Mouse (Mus musculus) limb, embryonic 13.5 days (tissue): ENCODE results near the gene Serpine2. TPM values are rescaled to one million over a fixed set of nuclear protein-coding genes. Genes with fewer than 3 reads are reported as not detected.

Experiments used
- ATAC-seq: fragments of 200-750 bp; cut with Nextera tagmentation; 2 replicates; pipeline ENCODE4 v1.8.0; 2017; ENCODE audit warnings: low read depth, moderate number of reproducible peaks, moderate TSS enrichment; ENCODE audit not compliant: low FRiP score
- H3K27ac ChIP-seq: fragments of 300-500 bp; sonication (generic); 2 replicates; pipeline ENCODE4 v1.5.1; 2015; ENCODE audit warnings: inconsistent platforms, mild to moderate bottlenecking, moderate library complexity
- H3K27me3 ChIP-seq: fragments of 300-500 bp; sonication (generic); 2 replicates; pipeline ENCODE4 v1.6.1; 2015; ENCODE audit warnings: mild to moderate bottlenecking, inconsistent platforms
- H3K36me3 ChIP-seq: fragments of 300-500 bp; sonication (generic); 2 replicates; pipeline ENCODE4 v1.6.1; 2015; ENCODE audit warnings: inconsistent platforms, mild to moderate bottlenecking, moderate library complexity
- H3K4me1 ChIP-seq: fragments of 300-500 bp; sonication (generic); 2 replicates; pipeline ENCODE4 v1.6.1; 2015; ENCODE audit warnings: inconsistent platforms
- H3K4me2 ChIP-seq: fragments of 300-500 bp; sonication (generic); replicated peaks from 2 replicates; pipeline ENCODE4 v1.6.1; 2015; ENCODE audit warnings: inconsistent platforms, mild to moderate bottlenecking, moderate library complexity
- H3K4me3 ChIP-seq: fragments of 300-500 bp; sonication (generic); 2 replicates; pipeline ENCODE4 v1.5.1; 2015; ENCODE audit warnings: moderate library complexity, mild to moderate bottlenecking, inconsistent platforms
- H3K9ac ChIP-seq: fragments of 300-500 bp; sonication (generic); 2 replicates; pipeline ENCODE4 v1.6.1; 2015; ENCODE audit warnings: mild to moderate bottlenecking, inconsistent platforms
- H3K9me3 ChIP-seq: fragments of 300-500 bp; sonication (generic); 2 replicates; pipeline ENCODE4 v1.6.1; 2016; ENCODE audit warnings: inconsistent platforms
- WGBS: fragments of 180-500 bp; shearing (Covaris S2); methylation state at CpG from one replicate; pipeline ENCODE4 v1.1.7; 2015; 5-methylcytosine and 5-hydroxymethylcytosine counted together
- polyA plus RNA-seq: library from polyadenylated mRNA; unstranded; fragments of >200 nt; fragmentation: Nextera tagmentation; extraction: Ambion mirVana; gene quantifications from 2 replicates; pipeline ENCODE4 v1.2.1, GENCODE M21; 2015

Gene Serpine2
- 229 and 285 TPM in 2 replicates for polyA plus RNA-seq

DNA sequence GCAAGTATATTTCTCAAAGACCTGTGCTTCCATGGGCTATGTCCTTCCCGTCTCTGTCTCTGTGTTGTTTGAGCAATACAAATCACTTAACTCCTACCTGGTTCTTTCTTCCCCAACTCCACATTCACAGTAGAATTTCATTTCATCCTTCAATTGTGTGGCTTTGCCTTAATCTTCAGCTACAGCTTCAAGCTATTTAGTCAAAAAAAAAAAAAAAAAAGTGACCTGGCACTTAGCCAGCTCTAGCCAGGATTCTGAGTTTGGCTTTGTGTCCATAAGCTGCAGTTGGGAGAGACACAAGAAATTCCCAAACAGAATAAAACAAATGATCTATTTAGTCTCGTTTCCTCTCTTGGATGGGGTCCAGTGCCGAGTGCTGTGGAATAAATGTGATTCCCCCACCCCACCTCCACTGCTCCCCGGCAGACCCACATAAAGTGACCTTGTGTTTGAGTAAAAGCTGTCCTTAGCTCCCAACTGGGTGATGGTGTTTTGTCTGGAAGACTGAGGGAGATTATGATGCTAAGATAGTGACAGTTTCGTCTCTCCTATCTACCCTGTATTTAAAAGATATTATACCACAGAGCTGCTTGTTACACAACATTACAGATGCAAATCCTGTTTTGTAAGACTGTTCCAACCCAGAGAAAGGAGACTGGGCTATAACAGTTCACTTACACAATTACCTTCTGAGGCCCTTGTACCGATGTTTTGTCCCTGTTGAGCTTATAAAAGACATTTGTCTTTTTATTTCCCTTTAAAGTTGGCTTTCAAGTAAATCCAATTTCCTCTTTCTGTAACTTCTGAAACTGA, at the start of gene Serpine2:
Gene Serpine2 (minus strand): TSS at position 51 of the 813 bp plus-strand sequence.
- H3K36me3 ChIP-seq, result no peaks in the 10 kb centered on the region
- peak within 1 kb of the TSS; percentile 12 for H3K4me2 ChIP-seq
- WGBS, result 28% methylated on average over 6 of the region's 6 CpGs
- no peak for ATAC-seq
- no peaks in the 10 kb centered on the region for H3K27me3 ChIP-seq
- no peak within 1 kb of the TSS for H3K4me3 ChIP-seq
- no peak within 1 kb of the TSS for H3K9ac ChIP-seq
- no peaks in the 10 kb centered on the region for H3K9me3 ChIP-seq
- H3K4me1 ChIP-seq, result peaks cover 53% of the 10 kb centered on the region
- H3K27ac ChIP-seq, result no peak within 1 kb of the TSS

DNA sequence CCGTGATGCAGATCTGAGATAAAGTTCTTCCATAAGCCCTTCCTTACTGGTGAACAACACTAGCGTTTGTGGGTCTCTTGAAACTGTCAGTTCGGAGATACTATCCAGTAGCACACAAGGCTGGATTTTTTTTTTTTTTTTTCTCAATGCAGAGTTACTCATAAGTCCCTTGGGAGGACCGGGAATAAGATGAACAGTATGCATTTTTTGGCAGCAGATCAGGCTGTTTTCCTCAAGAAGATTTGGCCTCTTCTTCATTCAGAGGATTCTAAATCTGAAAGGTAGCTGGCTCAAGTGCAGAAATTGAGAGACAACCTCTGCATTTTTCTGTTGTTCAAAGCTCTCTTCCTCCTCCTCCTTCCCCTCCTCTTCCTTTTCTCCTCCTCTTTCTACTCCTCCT, 46.8 kb upstream of the Serpine2 start:
- H3K27me3 ChIP-seq, result no peaks in the 10 kb centered on the region
- H3K36me3 ChIP-seq, result no peaks in the 10 kb centered on the region
- H3K27ac ChIP-seq, result no peak overlapping the region
- H3K4me3 ChIP-seq, result no peak overlapping the region
- peaks cover 8% of the 10 kb centered on the region for H3K9me3 ChIP-seq
- ATAC-seq, result no peak
- WGBS, result 79% methylated on average over 4 of the region's 4 CpGs
- no peak overlapping the region for H3K9ac ChIP-seq
- H3K4me1 ChIP-seq, result no peaks in the 10 kb centered on the region
- H3K4me2 ChIP-seq, result no peak overlapping the region

DNA sequence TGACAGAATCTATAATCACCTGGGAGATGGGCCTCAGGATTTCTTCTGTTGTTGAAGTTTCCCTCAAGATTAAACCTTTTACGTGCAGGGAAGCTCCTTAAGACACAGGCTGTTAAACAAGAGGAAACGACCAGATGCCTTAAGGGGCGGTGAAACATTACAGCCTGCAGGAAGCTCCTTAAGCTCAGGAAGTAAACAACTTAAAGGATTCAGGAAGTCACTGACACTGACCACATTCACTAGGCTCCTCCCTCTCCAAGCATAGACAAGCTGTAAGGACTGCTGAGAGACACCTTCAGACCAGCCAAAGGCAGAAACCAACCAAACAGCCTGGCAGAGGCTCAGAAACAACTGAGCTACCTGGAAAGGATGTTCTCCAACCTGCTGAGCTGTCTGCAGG, 44.3 kb upstream of the Serpine2 start:
- WGBS, result 47% methylated on average over 3 of the region's 3 CpGs

DNA sequence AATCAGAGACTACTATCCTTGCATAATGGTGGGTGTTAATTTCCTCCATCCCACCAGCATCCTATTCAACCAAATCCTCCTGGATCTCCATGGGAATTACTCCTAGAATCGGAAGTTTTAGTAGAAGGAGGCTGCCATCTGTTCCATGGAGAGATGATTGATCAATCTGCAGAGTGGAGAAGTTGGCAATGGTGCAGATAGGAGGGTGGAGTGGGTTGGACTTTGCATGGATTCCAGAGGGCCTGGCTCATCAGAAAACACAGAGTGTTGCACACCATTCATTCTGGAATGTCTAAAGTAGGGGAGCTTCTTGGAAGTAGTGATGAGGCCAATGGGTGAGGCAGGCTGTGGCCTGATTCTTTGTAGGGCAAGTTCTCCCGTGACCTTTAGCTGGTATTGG, 41.9 kb upstream of the Serpine2 start:
- Histone ChIP-seq H3K4me3 (no peak overlapping the region), H3K4me1 (no peaks in the 10 kb centered on the region), H3K9me3 (no peaks in the 10 kb centered on the region), H3K36me3 (no peaks in the 10 kb centered on the region), H3K9ac (no peak overlapping the region), H3K4me2 (no peak overlapping the region), H3K27ac (no peak overlapping the region), H3K27me3 (no peaks in the 10 kb centered on the region)
- no peak for ATAC-seq
- 70% methylated on average over 2 of the region's 2 CpGs for WGBS

More for the DNA sequence above, 44.3 kb upstream of the Serpine2 start:
- no peaks in the 10 kb centered on the region for H3K36me3 ChIP-seq
- H3K9ac ChIP-seq, result no peak overlapping the region
- H3K4me1 ChIP-seq, result no peaks in the 10 kb centered on the region
- no peak overlapping the region for H3K4me3 ChIP-seq
- ATAC-seq, result no peak
- no peaks in the 10 kb centered on the region for H3K9me3 ChIP-seq
- H3K27me3 ChIP-seq, result no peaks in the 10 kb centered on the region
- H3K27ac ChIP-seq, result no peak overlapping the region
- H3K4me2 ChIP-seq, result no peak overlapping the region

DNA sequence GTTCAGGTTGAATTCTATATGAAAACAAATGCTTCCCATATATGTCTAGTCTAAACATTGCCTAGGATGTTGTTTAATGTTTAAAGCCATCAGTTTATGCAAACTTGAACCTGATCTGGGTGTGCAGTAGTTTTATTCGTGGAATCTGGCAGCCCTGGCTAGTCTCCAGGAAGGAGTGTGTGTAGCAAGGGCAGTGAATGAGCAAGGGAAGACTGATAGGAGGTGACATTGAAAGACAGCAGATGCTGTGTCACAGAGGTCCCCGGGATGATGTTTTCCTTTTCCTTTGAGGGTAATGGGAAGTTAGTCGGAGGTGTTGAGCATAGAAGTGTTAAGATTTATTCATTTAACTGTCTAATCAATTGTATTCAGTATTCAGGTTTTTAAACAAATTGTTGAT, 21.7 kb upstream of the Serpine2 start:
- no peaks in the 10 kb centered on the region for H3K27me3 ChIP-seq
- no peaks in the 10 kb centered on the region for H3K4me1 ChIP-seq
- H3K4me3 ChIP-seq, result no peak overlapping the region
- no peak overlapping the region for H3K27ac ChIP-seq
- no peak overlapping the region for H3K4me2 ChIP-seq
- no peaks in the 10 kb centered on the region for H3K9me3 ChIP-seq
- no peak overlapping the region for H3K9ac ChIP-seq
- ATAC-seq, result no peak
- WGBS, result 57% methylated on average over 3 of the region's 3 CpGs
- H3K36me3 ChIP-seq, result no peaks in the 10 kb centered on the region

DNA sequence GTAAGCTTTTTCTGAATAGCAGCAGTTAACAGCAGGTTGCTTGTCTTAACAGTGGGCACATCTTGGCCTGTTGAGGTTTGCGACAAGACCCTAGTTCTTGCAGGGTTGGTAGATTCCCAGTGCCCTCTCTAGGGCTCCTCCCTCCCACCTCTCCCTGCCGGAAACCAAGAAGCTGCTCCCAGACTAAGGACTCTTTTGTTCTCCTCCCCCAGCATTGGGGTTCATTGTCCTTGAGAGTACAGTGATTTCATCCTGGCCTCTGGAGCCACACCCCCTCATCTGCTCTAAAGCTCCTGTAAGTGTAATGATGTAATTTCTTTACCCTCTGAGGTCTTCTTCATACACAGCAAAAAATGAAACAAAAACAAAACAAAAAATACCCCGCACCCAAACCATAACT, 13.8 kb upstream of the Serpine2 start:
- 74% methylated on average over 3 of the region's 3 CpGs for WGBS
- H3K4me2 ChIP-seq, result no peak overlapping the region
- no peak for ATAC-seq
- H3K9me3 ChIP-seq, result no peaks in the 10 kb centered on the region
- no peak overlapping the region for H3K27ac ChIP-seq
- 0 out of 2 replicates have a peak, but pooled peaks cover 4% of the 10 kb centered on the region for H3K27me3 ChIP-seq
- no peak overlapping the region for H3K9ac ChIP-seq
- H3K4me3 ChIP-seq, result no peak overlapping the region
- H3K36me3 ChIP-seq, result no peaks in the 10 kb centered on the region
- peaks cover 6% of the 10 kb centered on the region; the same call in 1 of the 2 replicates for H3K4me1 ChIP-seq

DNA sequence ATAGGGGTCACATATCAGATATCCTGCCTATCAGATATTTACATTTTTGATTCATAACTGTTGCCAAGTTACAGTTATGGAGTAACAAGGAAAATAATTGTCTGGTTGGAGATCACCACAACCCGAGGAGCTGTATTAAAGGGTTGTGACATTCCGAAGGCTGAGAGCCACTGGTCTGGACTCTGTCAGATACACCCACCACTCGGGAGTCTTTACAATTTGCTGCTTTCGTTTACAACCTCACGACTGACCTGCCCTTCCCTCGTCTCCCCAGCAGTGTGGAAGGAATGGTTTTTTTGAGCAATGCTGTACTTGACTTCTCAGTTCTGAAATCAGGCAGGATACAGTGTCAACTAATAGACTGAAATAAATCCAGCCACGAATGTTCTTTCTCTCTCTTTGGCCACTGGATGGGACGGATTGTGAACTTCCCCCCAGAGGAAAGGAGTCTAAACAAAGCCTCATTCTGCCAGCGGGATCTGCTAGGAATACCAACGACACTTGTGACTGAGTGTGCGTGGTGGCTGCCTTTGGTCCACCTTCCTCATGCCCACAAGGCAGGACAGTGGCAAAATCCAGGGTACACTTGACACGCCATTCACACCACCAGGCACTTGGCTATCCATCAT, 455 bp downstream of the Serpine2 start:
- H3K27me3 ChIP-seq, result no peaks in the 10 kb centered on the region
- no peak overlapping the region for H3K4me3 ChIP-seq
- no peak for ATAC-seq
- no peak overlapping the region for H3K9ac ChIP-seq
- no peak overlapping the region for H3K27ac ChIP-seq
- peak overlapping the region; percentile 12; the same call in 1 of the 2 replicates for H3K4me2 ChIP-seq
- WGBS, result 31% methylated on average over 12 of the region's 12 CpGs
- H3K9me3 ChIP-seq, result no peaks in the 10 kb centered on the region
- no peaks in the 10 kb centered on the region for H3K36me3 ChIP-seq
- H3K4me1 ChIP-seq, result peaks cover 60% of the 10 kb centered on the region

DNA sequence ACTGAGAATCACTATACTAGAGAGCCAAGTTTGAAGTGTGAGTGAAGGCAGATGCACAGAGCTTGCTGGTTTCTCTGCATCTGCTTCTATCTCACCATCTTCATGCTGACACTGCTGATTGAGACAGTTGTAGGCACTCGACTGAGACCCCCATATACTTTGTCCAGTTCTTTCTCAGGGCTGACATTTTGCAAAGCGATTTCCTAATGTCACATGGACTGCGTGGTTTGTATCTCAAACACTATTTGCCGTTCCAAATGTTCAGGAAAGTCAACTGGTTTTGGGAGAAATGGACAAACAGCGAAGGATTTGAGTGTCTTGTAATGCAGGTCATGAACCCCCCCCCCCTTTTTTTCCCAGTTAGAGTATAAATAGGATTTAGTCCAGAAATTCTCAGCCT, 1.0 kb downstream of the Serpine2 start:
- Histone ChIP-seq H3K36me3 (no peaks in the 10 kb centered on the region), H3K27me3 (no peaks in the 10 kb centered on the region), H3K9ac (no peak overlapping the region), H3K27ac (no peak overlapping the region), H3K4me2 (no peak overlapping the region), H3K9me3 (no peaks in the 10 kb centered on the region), H3K4me1 (peaks cover 62% of the 10 kb centered on the region), H3K4me3 (no peak overlapping the region)
- 62% methylated on average over 5 of the region's 5 CpGs for WGBS
- ATAC-seq, result no peak

DNA sequence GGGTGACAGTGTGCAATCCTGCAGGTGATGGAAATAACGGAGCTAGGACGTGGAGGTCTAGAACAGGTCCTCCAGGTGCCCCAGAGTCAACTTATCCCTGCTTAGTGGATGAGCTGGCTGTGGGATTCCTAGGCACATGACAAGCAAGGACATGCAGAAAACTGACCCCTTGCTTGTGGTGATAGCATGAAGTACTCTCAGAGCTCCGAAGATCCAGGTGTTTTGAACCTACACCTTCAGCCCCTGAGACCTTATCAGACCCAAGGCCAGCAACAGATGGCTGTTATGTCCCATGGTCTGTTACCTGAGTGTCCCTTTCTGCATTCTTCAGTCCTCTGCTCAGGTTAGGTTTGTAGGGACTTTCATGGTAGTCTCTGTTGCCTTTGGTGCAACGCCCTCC, 2.0 kb downstream of the Serpine2 start:
- no peak for ATAC-seq
- Histone ChIP-seq H3K27me3 (peaks cover 4% of the 10 kb centered on the region; the same call in 1 of the 2 replicates), H3K9me3 (no peaks in the 10 kb centered on the region), H3K9ac (peak overlapping the region; percentile 77), H3K36me3 (no peaks in the 10 kb centered on the region), H3K27ac (no peak overlapping the region), H3K4me1 (peaks cover 68% of the 10 kb centered on the region), H3K4me3 (peak overlapping the region; percentile 67), H3K4me2 (peak overlapping the region; percentile 77)
- WGBS, result 20% methylated on average over 4 of the region's 4 CpGs

DNA sequence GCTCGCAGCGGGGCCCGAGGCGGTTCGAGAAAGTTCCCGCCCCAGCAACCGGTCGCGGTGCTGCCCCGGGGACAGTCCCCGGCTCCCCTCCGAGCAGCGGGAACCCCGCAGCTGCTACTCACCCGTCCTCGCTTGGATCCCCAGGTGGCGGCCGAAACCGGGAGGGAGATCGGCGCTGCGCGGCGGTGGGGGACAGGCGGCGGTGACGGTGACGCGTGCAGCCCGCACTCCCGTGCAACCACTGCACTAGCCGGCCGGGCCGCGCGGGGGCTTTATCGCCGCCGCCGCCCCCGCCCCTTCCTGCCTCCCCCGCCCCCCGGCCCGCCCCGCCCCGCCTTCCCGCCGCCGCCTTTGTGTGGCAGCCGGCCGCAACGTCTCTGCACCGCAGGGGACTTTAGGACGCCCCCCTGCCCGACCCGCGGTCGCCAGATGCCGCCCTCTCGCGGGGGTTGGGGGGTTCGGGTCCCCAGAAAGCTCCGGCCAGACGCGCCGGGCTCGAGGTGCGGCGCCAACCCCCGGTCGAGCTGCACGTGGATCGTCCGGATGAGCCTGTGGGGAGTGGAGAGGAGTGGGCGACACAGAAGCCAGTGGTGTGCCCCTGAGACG, 2.5 kb downstream of the Serpine2 start:
- WGBS, result under 1% methylated on average over 73 of the region's 76 CpGs
- Histone ChIP-seq H3K9ac (peak overlapping the region; percentile 77), H3K27me3 (peaks cover 4% of the 10 kb centered on the region; the same call in 1 of the 2 replicates), H3K36me3 (no peaks in the 10 kb centered on the region), H3K9me3 (no peaks in the 10 kb centered on the region), H3K4me2 (peak overlapping the region; percentile 77), H3K4me1 (peaks cover 68% of the 10 kb centered on the region), H3K27ac (peak overlapping the region; percentile 23; the same call in 1 of the 2 replicates), H3K4me3 (peak overlapping the region; percentile 67)
- peak; percentile 73 for ATAC-seq

DNA sequence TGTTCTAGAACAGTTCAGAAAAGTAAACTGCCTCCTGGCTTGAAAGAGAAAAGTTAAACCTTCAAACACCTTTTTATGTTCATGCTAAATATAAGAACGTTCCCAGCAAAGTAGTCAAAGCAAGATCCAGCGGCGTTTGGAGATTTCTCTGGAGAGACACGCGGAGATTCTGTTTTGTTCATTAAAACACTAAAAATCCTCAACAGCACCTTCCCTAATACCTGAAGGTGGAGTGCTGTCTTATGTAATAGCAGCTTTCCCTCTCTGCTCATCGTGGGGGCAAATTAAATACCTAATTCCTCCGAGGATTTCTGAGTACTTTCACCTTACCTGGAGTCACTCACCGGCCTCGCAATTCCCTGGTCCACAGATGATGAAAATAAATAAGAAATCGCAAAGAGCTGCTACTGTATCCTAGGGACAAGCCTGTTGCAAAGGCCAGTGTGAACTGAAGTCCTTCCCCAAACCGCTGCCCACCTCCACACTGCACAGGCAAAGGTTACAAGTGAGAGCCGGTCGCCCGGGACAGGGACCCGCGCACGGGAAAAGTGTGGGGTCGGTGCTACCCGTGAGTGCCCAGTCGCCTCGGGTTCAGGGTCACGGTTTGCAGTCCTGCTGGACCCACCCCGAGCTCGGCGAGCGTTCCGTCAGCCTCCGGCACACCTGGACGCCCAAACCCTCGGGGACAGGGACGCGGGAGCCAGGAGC, 3.1 kb downstream of the Serpine2 start:
- WGBS, result 2% methylated on average over 32 of the region's 32 CpGs
- no peaks in the 10 kb centered on the region for H3K36me3 ChIP-seq
- H3K4me3 ChIP-seq, result peak overlapping the region; percentile 67
- H3K9ac ChIP-seq, result peak overlapping the region; percentile 77
- peak; percentile 2; the same call in 1 of the 2 replicates for ATAC-seq
- H3K4me1 ChIP-seq, result peaks cover 68% of the 10 kb centered on the region
- H3K9me3 ChIP-seq, result no peaks in the 10 kb centered on the region
- H3K4me2 ChIP-seq, result peak overlapping the region; percentile 77
- peak overlapping the region; percentile 23; the same call in 1 of the 2 replicates for H3K27ac ChIP-seq
- H3K27me3 ChIP-seq, result peaks cover 4% of the 10 kb centered on the region; the same call in 1 of the 2 replicates
